Mouse (Mus musculus): ENCODE measurements at regions not wholly inside any gene's neighbourhood (a gene's known extent, or its start where the extent isn't known, plus 50 kb on each side); places are given as distances from the start of the nearest gene placed in this dataset.

- H3K36me3 ChIP-seq (replicated peaks; ENCODE audit: control insufficient read depth, insufficient read depth, low read depth, low read length): no peaks in the 10 kb centered on the region
- no peaks in the 10 kb centered on the region for H3K4me1 ChIP-seq (ENCODE audit: control insufficient read depth, insufficient read depth, low read length)
- ATAC-seq (replicated peaks; ENCODE audit: insufficient number of reproducible peaks, low FRiP score, low TSS enrichment, low read depth) (no peak), DNase-seq (ENCODE audit: low spot score) (no peak)
- no peak overlapping the region for H3K4me3 ChIP-seq (ENCODE audit: low read depth, low read length)
- no peak overlapping the region for H3K4me2 ChIP-seq (ENCODE audit: low read depth, low read length)
- H3K9ac ChIP-seq (replicated peaks; ENCODE audit: low read length): no peak overlapping the region
- 91% methylated on average over 2 of the region's 2 CpGs for WGBS
- no peaks in the 10 kb centered on the region for H3K27me3 ChIP-seq (ENCODE audit: control insufficient read depth, insufficient read depth, low read length)
- no peak overlapping the region for H3K27ac ChIP-seq (replicated peaks; ENCODE audit: low read depth, low read length)
- no peaks in the 10 kb centered on the region for H3K9me3 ChIP-seq (replicated peaks; ENCODE audit: control insufficient read depth, low read length)
Observed at GRCm38 (mm10) chr15:67411657-67412056, 910.9 kb upstream of the Lrrc6 start.

- H3K4me2 ChIP-seq (ENCODE audit: low read depth, low read length): no peak overlapping the region
- no peaks in the 10 kb centered on the region for H3K27me3 ChIP-seq (ENCODE audit: control insufficient read depth, insufficient read depth, low read length)
- DNase-seq (ENCODE audit: low spot score): no peak
- H3K36me3 ChIP-seq (replicated peaks; ENCODE audit: control insufficient read depth, insufficient read depth, low read depth, low read length): no peaks in the 10 kb centered on the region
- H3K9me3 ChIP-seq (replicated peaks; ENCODE audit: control insufficient read depth, low read length): no peaks in the 10 kb centered on the region
- ATAC-seq (replicated peaks; ENCODE audit: insufficient number of reproducible peaks, low FRiP score, low TSS enrichment, low read depth): no peak
- WGBS: 79% methylated on average over 1 of the region's 1 CpGs
- no peak overlapping the region for H3K27ac ChIP-seq (replicated peaks; ENCODE audit: low read depth, low read length)
- no peaks in the 10 kb centered on the region for H3K4me1 ChIP-seq (ENCODE audit: control insufficient read depth, insufficient read depth, low read length)
- no peak overlapping the region for H3K4me3 ChIP-seq (ENCODE audit: low read depth, low read length)
- no peak overlapping the region for H3K9ac ChIP-seq (replicated peaks; ENCODE audit: low read length)
Observed at GRCm38 (mm10) chr15:67410012-67410411, 909.3 kb upstream of the Lrrc6 start.

GRCm38 (mm10) chr15:67408871-67409559, 908.3 kb upstream of the Lrrc6 start:
- WGBS: 76% methylated on average over 9 of the region's 9 CpGs
- DNase-seq (ENCODE audit: low spot score) (no peak), ATAC-seq (replicated peaks; ENCODE audit: insufficient number of reproducible peaks, low FRiP score, low TSS enrichment, low read depth) (no peak)
- Histone ChIP-seq H3K9ac (replicated peaks; ENCODE audit: low read length) (no peak overlapping the region), H3K36me3 (replicated peaks; ENCODE audit: control insufficient read depth, insufficient read depth, low read depth, low read length) (no peaks in the 10 kb centered on the region), H3K4me3 (ENCODE audit: low read depth, low read length) (no peak overlapping the region), H3K27me3 (ENCODE audit: control insufficient read depth, insufficient read depth, low read length) (no peaks in the 10 kb centered on the region), H3K9me3 (replicated peaks; ENCODE audit: control insufficient read depth, low read length) (no peaks in the 10 kb centered on the region), H3K4me1 (ENCODE audit: control insufficient read depth, insufficient read depth, low read length) (no peaks in the 10 kb centered on the region), H3K27ac (replicated peaks; ENCODE audit: low read depth, low read length) (no peak overlapping the region), H3K4me2 (ENCODE audit: low read depth, low read length) (no peak overlapping the region)

DNA sequence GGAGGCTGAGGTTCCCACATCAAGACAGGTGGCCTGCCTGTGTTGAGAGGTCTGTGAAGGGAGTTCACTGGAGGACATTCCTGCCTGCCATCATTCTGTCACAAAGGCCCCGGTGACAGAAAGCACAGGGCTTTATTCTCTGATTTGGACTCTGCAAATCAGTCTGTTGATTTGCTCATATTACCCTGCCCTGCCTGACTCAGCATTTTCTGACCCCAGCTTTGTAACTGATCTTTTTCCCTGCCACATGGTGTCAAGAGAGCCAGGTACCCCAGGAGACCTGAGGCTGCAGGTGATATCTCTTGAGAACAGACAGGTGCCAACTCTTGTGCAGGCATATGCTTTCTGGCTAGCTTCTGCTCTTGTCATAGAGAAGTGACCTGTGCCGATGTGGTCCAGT, 906.5 kb upstream of the Lrrc6 start:
- Histone ChIP-seq H3K4me1 (ENCODE audit: control insufficient read depth, insufficient read depth, low read length) (no peaks in the 10 kb centered on the region), H3K27ac (replicated peaks; ENCODE audit: low read depth, low read length) (no peak overlapping the region), H3K27me3 (ENCODE audit: control insufficient read depth, insufficient read depth, low read length) (no peaks in the 10 kb centered on the region), H3K9me3 (replicated peaks; ENCODE audit: control insufficient read depth, low read length) (no peaks in the 10 kb centered on the region), H3K4me3 (ENCODE audit: low read depth, low read length) (no peak overlapping the region), H3K36me3 (replicated peaks; ENCODE audit: control insufficient read depth, insufficient read depth, low read depth, low read length) (no peaks in the 10 kb centered on the region), H3K9ac (replicated peaks; ENCODE audit: low read length) (no peak overlapping the region), H3K4me2 (ENCODE audit: low read depth, low read length) (no peak overlapping the region)
- DNase-seq (ENCODE audit: low spot score) (no peak), ATAC-seq (replicated peaks; ENCODE audit: insufficient number of reproducible peaks, low FRiP score, low TSS enrichment, low read depth) (no peak)
- WGBS: 69% methylated on average over 2 of the region's 2 CpGs

- Histone ChIP-seq H3K9me3 (replicated peaks; ENCODE audit: control insufficient read depth, low read length) (no peaks in the 10 kb centered on the region), H3K27ac (replicated peaks; ENCODE audit: low read depth, low read length) (no peak overlapping the region), H3K27me3 (ENCODE audit: control insufficient read depth, insufficient read depth, low read length) (no peaks in the 10 kb centered on the region), H3K4me2 (ENCODE audit: low read depth, low read length) (no peak overlapping the region), H3K4me1 (ENCODE audit: control insufficient read depth, insufficient read depth, low read length) (no peaks in the 10 kb centered on the region), H3K36me3 (replicated peaks; ENCODE audit: control insufficient read depth, insufficient read depth, low read depth, low read length) (no peaks in the 10 kb centered on the region), H3K9ac (replicated peaks; ENCODE audit: low read length) (no peak overlapping the region), H3K4me3 (ENCODE audit: low read depth, low read length) (no peak overlapping the region)
- no peak for DNase-seq (ENCODE audit: low spot score)
- WGBS: 78% methylated on average over 2 of the region's 2 CpGs
- no peak for ATAC-seq (replicated peaks; ENCODE audit: insufficient number of reproducible peaks, low FRiP score, low TSS enrichment, low read depth)
Observed at GRCm38 (mm10) chr15:67405523-67405922, 904.8 kb upstream of the Lrrc6 start.

GRCm38 (mm10) chr15:67405011-67405410, 904.3 kb upstream of the Lrrc6 start:
- WGBS: 75% methylated on average over 2 of the region's 2 CpGs
- H3K9ac ChIP-seq (replicated peaks; ENCODE audit: low read length): no peak overlapping the region
- no peak overlapping the region for H3K4me3 ChIP-seq (ENCODE audit: low read depth, low read length)
- DNase-seq (ENCODE audit: low spot score) (no peak), ATAC-seq (replicated peaks; ENCODE audit: insufficient number of reproducible peaks, low FRiP score, low TSS enrichment, low read depth) (no peak)
- H3K27ac ChIP-seq (replicated peaks; ENCODE audit: low read depth, low read length): no peak overlapping the region
- H3K36me3 ChIP-seq (replicated peaks; ENCODE audit: control insufficient read depth, insufficient read depth, low read depth, low read length): no peaks in the 10 kb centered on the region
- no peaks in the 10 kb centered on the region for H3K27me3 ChIP-seq (ENCODE audit: control insufficient read depth, insufficient read depth, low read length)
- H3K4me1 ChIP-seq (ENCODE audit: control insufficient read depth, insufficient read depth, low read length): no peaks in the 10 kb centered on the region
- no peaks in the 10 kb centered on the region for H3K9me3 ChIP-seq (replicated peaks; ENCODE audit: control insufficient read depth, low read length)
- no peak overlapping the region for H3K4me2 ChIP-seq (ENCODE audit: low read depth, low read length)

GRCm38 (mm10) chr15:67402310-67402709, 901.6 kb upstream of the Lrrc6 start:
- H3K4me3 ChIP-seq (ENCODE audit: low read depth, low read length): no peak overlapping the region
- no peak overlapping the region for H3K27ac ChIP-seq (replicated peaks; ENCODE audit: low read depth, low read length)
- H3K27me3 ChIP-seq (ENCODE audit: control insufficient read depth, insufficient read depth, low read length): no peaks in the 10 kb centered on the region
- no peak overlapping the region for H3K9ac ChIP-seq (replicated peaks; ENCODE audit: low read length)
- H3K4me2 ChIP-seq (ENCODE audit: low read depth, low read length): no peak overlapping the region
- no peaks in the 10 kb centered on the region for H3K36me3 ChIP-seq (replicated peaks; ENCODE audit: control insufficient read depth, insufficient read depth, low read depth, low read length)
- no peaks in the 10 kb centered on the region for H3K4me1 ChIP-seq (ENCODE audit: control insufficient read depth, insufficient read depth, low read length)
- no peaks in the 10 kb centered on the region for H3K9me3 ChIP-seq (replicated peaks; ENCODE audit: control insufficient read depth, low read length)
- DNase-seq (ENCODE audit: low spot score) (no peak), ATAC-seq (replicated peaks; ENCODE audit: insufficient number of reproducible peaks, low FRiP score, low TSS enrichment, low read depth) (no peak)

DNA sequence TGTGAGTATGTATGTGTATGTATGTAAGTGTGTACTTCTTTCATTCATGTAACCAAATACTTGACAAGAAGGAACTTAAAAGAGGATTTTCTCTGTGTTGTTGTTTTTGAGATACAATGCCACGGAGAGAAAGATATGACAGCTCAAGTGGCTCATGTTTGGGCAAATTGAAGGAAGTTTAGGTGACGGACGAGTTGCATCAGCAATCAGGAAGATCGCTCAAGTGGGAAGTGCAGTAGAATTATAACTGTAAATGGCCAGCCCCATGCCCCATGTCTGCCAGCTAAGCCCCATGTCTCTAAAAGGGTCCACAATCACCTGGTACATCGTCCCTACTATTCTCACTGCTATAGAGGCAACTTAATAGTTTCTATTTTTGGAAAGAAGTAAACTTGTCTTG, 896.6 kb upstream of the Lrrc6 start:
- H3K4me2 ChIP-seq (ENCODE audit: low read depth, low read length): no peak overlapping the region
- H3K4me3 ChIP-seq (ENCODE audit: low read depth, low read length): no peak overlapping the region
- no peaks in the 10 kb centered on the region for H3K36me3 ChIP-seq (replicated peaks; ENCODE audit: control insufficient read depth, insufficient read depth, low read depth, low read length)
- WGBS: 79% methylated on average over 5 of the region's 5 CpGs
- H3K9me3 ChIP-seq (replicated peaks; ENCODE audit: control insufficient read depth, low read length): no peaks in the 10 kb centered on the region
- H3K4me1 ChIP-seq (ENCODE audit: control insufficient read depth, insufficient read depth, low read length): no peaks in the 10 kb centered on the region
- ATAC-seq (replicated peaks; ENCODE audit: insufficient number of reproducible peaks, low FRiP score, low TSS enrichment, low read depth) (no peak), DNase-seq (ENCODE audit: low spot score) (no peak)
- H3K27me3 ChIP-seq (ENCODE audit: control insufficient read depth, insufficient read depth, low read length): no peaks in the 10 kb centered on the region
- no peak overlapping the region for H3K27ac ChIP-seq (replicated peaks; ENCODE audit: low read depth, low read length)
- no peak overlapping the region for H3K9ac ChIP-seq (replicated peaks; ENCODE audit: low read length)
